In genomic region chr1:89042956-89043355, GRCm38 (mm10) we compare ENCODE assay signal across 24 mouse cellular contexts. TPM values are rescaled to one million over a fixed set of nuclear protein-coding genes. Genes with fewer than 3 reads are reported as not detected.
DNase-seq lines count a peak whose midpoint lies in the region; ATAC-seq and TF ChIP-seq lines count a peak whose summit lies in the region.
"Had no signal": no experiment of that assay in that cellular context is flagged by ENCODE, and none has a peak within 500 bp of the region (broad histone marks: within the 10 kb centered on the region; RNA-seq: fewer than 3 reads in every experiment).

No protein-coding gene starts in this region.

- no peak overlapping the region for H3K9ac ChIP-seq in lung, postnatal 0 days (replicated peaks; ENCODE audit: low read depth)
- no peak overlapping the region for H3K9ac ChIP-seq in stomach, postnatal 0 days (ENCODE audit: low read length)
- no peak overlapping the region for H3K9ac ChIP-seq in liver, embryonic 11.5 days (ENCODE audit: low read depth, low read length)
- H3K9ac ChIP-seq in hindbrain, embryonic 16.5 days (ENCODE audit: low read depth, low read length), result no peak overlapping the region
- H3K9ac ChIP-seq: embryonic facial prominence, embryonic 12.5 days; forebrain, embryonic 13.5 days; hindbrain, embryonic 14.5 days; intestine, embryonic 15.5 days; limb, embryonic 13.5 days; liver, embryonic 14.5 days; midbrain, embryonic 12.5 days had no signal

- no peaks in the 10 kb centered on the region for H3K4me1 ChIP-seq in lung, postnatal 0 days (ENCODE audit: insufficient read depth, low read depth, low read length)
- H3K4me1 ChIP-seq in limb, embryonic 10.5 days, result peaks cover 40% of the 10 kb centered on the region
- H3K4me1 ChIP-seq in stomach, postnatal 0 days (replicated peaks; ENCODE audit: control insufficient read depth, insufficient read depth), result no peaks in the 10 kb centered on the region
- H3K4me1 ChIP-seq in liver, embryonic 11.5 days (replicated peaks; ENCODE audit: control insufficient read depth, insufficient read depth, low read length), result no peaks in the 10 kb centered on the region
- no peaks in the 10 kb centered on the region; the same call in 1 of the 2 replicates for H3K4me1 ChIP-seq in hindbrain, embryonic 16.5 days (ENCODE audit: control insufficient read depth, insufficient read depth, low read depth, low read length)

- H3K4me2 ChIP-seq in lung, postnatal 0 days (replicated peaks; ENCODE audit: low read depth, low read length), result no peak overlapping the region
- H3K4me2 ChIP-seq in stomach, postnatal 0 days (replicated peaks; ENCODE audit: low read depth), result no peak overlapping the region
- no peak overlapping the region for H3K4me2 ChIP-seq in liver, embryonic 11.5 days
- H3K4me2 ChIP-seq in hindbrain, embryonic 16.5 days (ENCODE audit: low read length), result no peak overlapping the region
- H3K4me2 ChIP-seq: embryonic facial prominence, embryonic 12.5 days; forebrain, embryonic 13.5 days; hindbrain, embryonic 14.5 days; intestine, embryonic 15.5 days; limb, embryonic 13.5 days; midbrain, embryonic 12.5 days had no signal

- peak overlapping the region; percentile 43 for H3K27ac ChIP-seq in gastrocnemius, adult 2 months
- peak overlapping the region; percentile 44; the same call in 1 of the 2 replicates for H3K27ac ChIP-seq in lung, postnatal 0 days (ENCODE audit: low read length)
- H3K27ac ChIP-seq in limb, embryonic 10.5 days, result peak overlapping the region; percentile 56
- no peak overlapping the region for H3K27ac ChIP-seq in stomach, postnatal 0 days (replicated peaks)
- H3K27ac ChIP-seq in liver, embryonic 11.5 days (ENCODE audit: low read depth, low read length), result no peak overlapping the region
- H3K27ac ChIP-seq in hindbrain, embryonic 16.5 days (ENCODE audit: low read depth, low read length), result no peak overlapping the region
- H3K27ac ChIP-seq: embryonic facial prominence, embryonic 12.5 days; forebrain, embryonic 13.5 days; hindbrain, embryonic 14.5 days; intestine, embryonic 15.5 days; limb, embryonic 13.5 days; liver, embryonic 14.5 days; macrophage; midbrain, embryonic 12.5 days had no signal

- no peak for DNase-seq in gastrocnemius, adult 2 months
- DNase-seq in gastrocnemius, adult 18-20 months (ENCODE audit: low spot score), result no peak
- DNase-seq in lung, postnatal 0 days (ENCODE audit: low spot score), result peak; percentile 39
- no peak for DNase-seq in lung, postnatal 14 days
- DNase-seq in limb, embryonic 10.5 days (ENCODE audit: low spot score), result no peak
- no peak for DNase-seq in stomach, postnatal 0 days (ENCODE audit: low spot score)
- no peak for DNase-seq in liver, embryonic 11.5 days (ENCODE audit: low spot score)
- DNase-seq: cerebellum, adult 2 months; gastrocnemius, postnatal 14 days; kidney, postnatal 36 days; right cerebral cortex, postnatal 14 days; spleen, adult 18-20 months had no signal

- TF ChIP-seq CTCF in gastrocnemius, adult 2 months (IDR thresholded peaks at IDR 0.05), result no peak
- no peak for TF ChIP-seq CTCF in lung, postnatal 0 days (IDR thresholded peaks at IDR 0.05)
- TF ChIP-seq CTCF in stomach, postnatal 0 days (IDR thresholded peaks at IDR 0.05; ENCODE audit: low read depth), result no peak

- intact Hi-C loops in gastrocnemius, adult 2 months (cut with DNase I), result no loop called here

- no peak for TF ChIP-seq EP300 in lung, postnatal 0 days (IDR thresholded peaks at IDR 0.05)
- TF ChIP-seq EP300 in stomach, postnatal 0 days (optimal IDR thresholded peaks at IDR 0.05), result no peak

- ATAC-seq in lung, postnatal 0 days, result peak; percentile 47
- ATAC-seq in stomach, postnatal 0 days (ENCODE audit: low FRiP score, low TSS enrichment), result 0 out of 2 replicates have a peak, but pooled peaks have one; percentile 29
- ATAC-seq in liver, embryonic 11.5 days (replicated peaks; ENCODE audit: low FRiP score), result no peak
- no peak for ATAC-seq in hindbrain, embryonic 16.5 days
- ATAC-seq: CD4-positive, CD25-positive, alpha-beta regulatory T cell, adult 4 months; forebrain, embryonic 13.5 days; intestine, embryonic 15.5 days had no signal

- no peaks in the 10 kb centered on the region for H3K36me3 ChIP-seq in lung, postnatal 0 days (ENCODE audit: insufficient read depth, low read length)
- H3K36me3 ChIP-seq in limb, embryonic 10.5 days, result no peaks in the 10 kb centered on the region
- no peaks in the 10 kb centered on the region for H3K36me3 ChIP-seq in stomach, postnatal 0 days (ENCODE audit: control insufficient read depth, insufficient read depth, low read length)
- H3K36me3 ChIP-seq in liver, embryonic 11.5 days (ENCODE audit: control insufficient read depth, insufficient read depth, low read length), result no peaks in the 10 kb centered on the region
- H3K36me3 ChIP-seq in hindbrain, embryonic 16.5 days (ENCODE audit: control insufficient read depth, insufficient read depth, low read length), result no peaks in the 10 kb centered on the region
- H3K36me3 ChIP-seq: embryonic facial prominence, embryonic 12.5 days; G1E; intestine, embryonic 15.5 days; limb, embryonic 13.5 days; midbrain, embryonic 12.5 days had no signal

- no peaks in the 10 kb centered on the region for H3K9me3 ChIP-seq in lung, postnatal 0 days (ENCODE audit: low read length)
- H3K9me3 ChIP-seq in limb, embryonic 10.5 days (replicated peaks), result no peaks in the 10 kb centered on the region
- H3K9me3 ChIP-seq in stomach, postnatal 0 days (ENCODE audit: control insufficient read depth, low read length), result no peaks in the 10 kb centered on the region
- no peaks in the 10 kb centered on the region for H3K9me3 ChIP-seq in liver, embryonic 11.5 days (ENCODE audit: control insufficient read depth, low read length)
- no peaks in the 10 kb centered on the region for H3K9me3 ChIP-seq in hindbrain, embryonic 16.5 days (ENCODE audit: control insufficient read depth, low read length)
- H3K9me3 ChIP-seq: embryonic facial prominence, embryonic 12.5 days; forebrain, embryonic 13.5 days; intestine, embryonic 15.5 days; limb, embryonic 13.5 days; midbrain, embryonic 12.5 days had no signal

- H3K27me3 ChIP-seq in lung, postnatal 0 days (replicated peaks; ENCODE audit: insufficient read depth, low read length), result no peaks in the 10 kb centered on the region
- no peaks in the 10 kb centered on the region for H3K27me3 ChIP-seq in limb, embryonic 10.5 days (ENCODE audit: low read depth, poor library complexity, severe bottlenecking)
- no peaks in the 10 kb centered on the region for H3K27me3 ChIP-seq in stomach, postnatal 0 days (ENCODE audit: control insufficient read depth, insufficient read depth, low read length)
- no peaks in the 10 kb centered on the region for H3K27me3 ChIP-seq in liver, embryonic 11.5 days (replicated peaks; ENCODE audit: control insufficient read depth, insufficient read depth, low read length)
- no peaks in the 10 kb centered on the region for H3K27me3 ChIP-seq in hindbrain, embryonic 16.5 days (replicated peaks; ENCODE audit: control insufficient read depth, insufficient read depth, low read length)
- H3K27me3 ChIP-seq: embryonic facial prominence, embryonic 12.5 days; forebrain, embryonic 13.5 days; intestine, embryonic 15.5 days; limb, embryonic 13.5 days; midbrain, embryonic 12.5 days had no signal

- 72% methylated on average over 10 of the region's 10 CpGs for WGBS in lung, postnatal 0 days
- 91% methylated on average over 10 of the region's 10 CpGs for WGBS in limb, embryonic 10.5 days
- 87% methylated on average over 10 of the region's 10 CpGs for WGBS in stomach, postnatal 0 days
- 74% methylated on average over 10 of the region's 10 CpGs for WGBS in liver, embryonic 11.5 days
- 95% methylated on average over 10 of the region's 10 CpGs for WGBS in hindbrain, embryonic 16.5 days

- H3K4me3 ChIP-seq in gastrocnemius, adult 2 months, result no peak overlapping the region
- H3K4me3 ChIP-seq in lung, postnatal 0 days (ENCODE audit: low read depth, low read length), result no peak overlapping the region
- H3K4me3 ChIP-seq in limb, embryonic 10.5 days, result no peak overlapping the region
- no peak overlapping the region for H3K4me3 ChIP-seq in stomach, postnatal 0 days (ENCODE audit: low read depth, low read length)
- no peak overlapping the region for H3K4me3 ChIP-seq in liver, embryonic 11.5 days (ENCODE audit: low read depth, low read length)
- no peak overlapping the region for H3K4me3 ChIP-seq in hindbrain, embryonic 16.5 days (ENCODE audit: low read length)
- H3K4me3 ChIP-seq: embryonic facial prominence, embryonic 12.5 days; erythroblast, embryonic 14.5 days; forebrain, embryonic 13.5 days; intestine, embryonic 15.5 days; limb, embryonic 13.5 days; midbrain, embryonic 12.5 days had no signal

RNA-seq across cellular contexts. Expression of gene Sh3bp4, which starts 27.3 kb away (rescaled TPM):
- 1 to 10 TPM; 2.1 to 4.0 TPM for total RNA-seq in gastrocnemius, adult 2 months (2021)
- 1 to 10 TPM; 2.5 to 3.7 TPM for total RNA-seq in gastrocnemius, adult 18-20 months (2021)
- polyA plus RNA-seq in lung, postnatal 0 days (2015; fragmentation: Nextera tagmentation; extraction: Ambion mirVana), result 18.9 and 22.0 TPM in 2 replicates
- 25.9 and 26.9 TPM in 2 replicates for polyA plus RNA-seq in limb, embryonic 10.5 days (2016; fragmentation: Nextera tagmentation; extraction: Ambion mirVana)
- polyA plus RNA-seq in stomach, postnatal 0 days (2015; fragmentation: Nextera tagmentation; extraction: Ambion mirVana), result 7.6 and 8.0 TPM in 2 replicates
- 4.4 and 4.7 TPM in 2 replicates for polyA plus RNA-seq in liver, embryonic 11.5 days (2014; fragmentation: Nextera tagmentation; extraction: Ambion mirVana)
- polyA plus RNA-seq in hindbrain, embryonic 16.5 days (2015; fragmentation: Nextera tagmentation; extraction: Ambion mirVana), result 13.7 and 17.0 TPM in 2 replicates
- total RNA-seq: G1E had no signal
- polyA plus RNA-seq: erythroblast, embryonic 14.5 days; G1E had no signal

Comparison
In these comparisons a context has a peak if more than half of its experiments do, and no peak if none do; other contexts are left out.
1. H3K27ac ChIP-seq: peak in gastrocnemius, adult 2 months (single experiment), lung, postnatal 0 days (single experiment) and limb, embryonic 10.5 days (single experiment); none in stomach, postnatal 0 days (single experiment), liver, embryonic 11.5 days (single experiment) and hindbrain, embryonic 16.5 days (single experiment).
2. ATAC-seq: peak in lung, postnatal 0 days (single experiment) and stomach, postnatal 0 days (single experiment); none in liver, embryonic 11.5 days (single experiment) and hindbrain, embryonic 16.5 days (single experiment).